Mouse (Mus musculus) urinary bladder, postnatal 10 days (tissue): Measurements from ENCODE around the gene Slc9a5.

Source experiments
- DNase-seq: peaks from one replicate; pipeline ENCODE4 v3.0.0; 2022; ENCODE audit warnings: low spot score

Slc9a5 gene

DNA sequence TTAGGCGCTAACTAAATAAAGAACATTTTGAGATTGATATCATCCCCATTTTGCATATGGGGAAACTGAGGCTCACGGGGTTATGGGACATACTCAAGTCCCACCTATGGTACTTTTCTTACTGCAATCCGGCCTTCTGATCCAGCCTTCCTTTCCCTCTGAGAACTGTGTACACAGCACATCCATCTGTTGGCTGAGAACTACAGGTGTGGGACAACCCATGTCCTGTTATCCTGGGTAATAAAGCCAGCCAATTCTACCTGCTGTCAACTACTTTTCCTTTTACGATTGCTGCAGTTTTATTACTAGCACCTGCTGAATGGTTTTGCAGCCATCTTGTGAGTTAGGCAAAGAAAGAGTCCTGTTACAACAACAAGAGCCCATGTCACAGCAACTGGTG is 5.9 kb downstream of the Slc9a5 start:
- DNase-seq = no peak

DNA sequence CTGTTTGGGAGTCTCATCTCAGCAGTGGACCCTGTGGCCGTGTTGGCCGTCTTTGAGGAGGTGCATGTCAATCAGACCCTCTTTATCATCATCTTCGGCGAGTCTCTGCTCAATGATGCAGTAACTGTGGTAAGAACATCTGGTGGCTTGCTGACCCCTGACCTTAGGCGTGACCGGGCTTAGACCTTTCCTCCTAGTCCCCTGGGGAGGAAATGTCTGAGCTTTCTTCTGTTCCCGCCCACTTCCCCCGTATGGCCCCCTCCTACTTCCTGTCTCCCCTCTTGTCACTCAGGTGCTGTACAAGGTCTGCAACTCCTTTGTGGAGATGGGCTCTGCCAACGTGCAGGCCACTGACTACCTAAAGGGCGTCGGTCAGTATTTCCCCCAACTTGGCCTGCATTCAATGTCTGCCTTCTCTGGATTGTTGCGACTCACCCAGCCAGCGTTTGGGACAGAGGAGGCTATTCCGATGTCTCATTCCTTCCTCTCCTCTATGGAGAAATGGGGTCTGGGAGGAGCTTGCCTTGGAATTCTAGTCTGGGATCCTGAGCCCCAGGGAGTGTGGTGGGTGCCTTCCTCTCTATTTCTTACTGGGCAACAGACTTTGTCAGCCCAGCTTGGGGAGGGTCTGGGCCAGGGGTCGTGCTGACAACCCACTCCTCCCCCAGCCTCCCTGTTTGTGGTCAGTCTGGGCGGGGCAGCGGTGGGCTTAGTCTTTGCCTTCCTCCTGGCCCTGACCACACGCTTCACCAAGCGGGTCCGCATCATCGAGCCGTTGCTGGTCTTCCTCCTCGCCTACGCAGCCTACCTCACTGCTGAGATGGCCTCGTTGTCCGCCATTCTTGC is 6.8 kb downstream of the Slc9a5 start:
- no peak for DNase-seq

DNA sequence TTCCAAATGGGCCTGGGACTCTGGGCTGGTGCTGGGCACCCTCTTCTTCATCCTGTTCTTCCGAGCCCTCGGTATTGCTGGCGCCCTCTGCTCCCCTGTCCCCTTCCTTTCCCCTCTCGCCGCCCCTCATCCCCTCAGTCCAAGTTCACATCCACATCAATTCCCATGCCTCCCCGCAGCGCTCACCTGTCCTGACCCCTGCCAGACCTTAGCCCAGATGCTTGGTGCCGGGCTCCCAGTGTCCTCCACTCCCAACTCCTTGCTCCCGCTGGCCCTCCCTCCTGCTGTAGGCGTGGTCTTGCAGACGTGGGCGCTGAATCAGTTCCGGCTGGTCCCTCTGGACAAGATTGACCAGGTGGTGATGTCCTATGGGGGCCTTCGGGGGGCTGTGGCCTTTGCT is 8.0 kb downstream of the Slc9a5 start:
- DNase-seq = no peak

DNA sequence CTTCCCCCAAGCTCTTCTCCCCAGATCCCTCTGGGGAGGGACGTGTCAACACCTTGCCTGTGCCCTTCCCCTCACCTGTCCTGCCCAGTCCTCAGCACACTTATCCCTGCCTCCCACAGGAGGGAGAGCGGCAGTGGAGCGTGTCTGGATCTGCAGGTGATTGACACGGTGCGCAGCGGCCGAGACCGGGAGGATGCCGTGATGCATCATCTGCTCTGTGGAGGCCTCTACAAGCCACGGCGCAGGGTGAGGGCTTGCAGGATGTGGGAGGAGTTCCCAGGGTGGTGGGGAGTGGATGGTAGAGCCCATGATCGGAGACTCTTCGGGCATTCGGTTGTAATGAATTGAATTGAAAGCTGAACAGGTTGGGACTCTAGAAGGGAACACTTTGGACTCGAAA is 10.6 kb downstream of the Slc9a5 start:
- no peak for DNase-seq

DNA sequence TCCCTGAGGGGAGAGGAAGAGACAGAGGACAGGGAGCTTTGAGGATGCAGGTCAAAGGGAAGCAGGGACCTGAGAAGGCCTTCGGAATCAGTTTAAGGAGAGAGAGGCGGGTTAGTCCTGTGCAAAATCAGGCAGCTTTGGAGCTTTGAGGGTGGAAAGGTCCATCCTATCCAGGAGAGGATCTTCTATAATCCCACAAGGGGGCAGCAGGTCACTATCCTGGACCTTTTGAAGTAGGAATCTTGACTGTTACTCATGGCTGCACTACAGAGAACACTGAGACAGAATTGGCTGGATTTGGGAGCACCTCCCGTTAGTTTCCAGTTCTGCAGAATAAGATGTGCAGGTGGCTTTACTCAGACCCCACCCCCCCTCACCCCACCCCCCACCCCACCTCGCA is 11.0 kb downstream of the Slc9a5 start:
- DNase-seq = no peak

DNA sequence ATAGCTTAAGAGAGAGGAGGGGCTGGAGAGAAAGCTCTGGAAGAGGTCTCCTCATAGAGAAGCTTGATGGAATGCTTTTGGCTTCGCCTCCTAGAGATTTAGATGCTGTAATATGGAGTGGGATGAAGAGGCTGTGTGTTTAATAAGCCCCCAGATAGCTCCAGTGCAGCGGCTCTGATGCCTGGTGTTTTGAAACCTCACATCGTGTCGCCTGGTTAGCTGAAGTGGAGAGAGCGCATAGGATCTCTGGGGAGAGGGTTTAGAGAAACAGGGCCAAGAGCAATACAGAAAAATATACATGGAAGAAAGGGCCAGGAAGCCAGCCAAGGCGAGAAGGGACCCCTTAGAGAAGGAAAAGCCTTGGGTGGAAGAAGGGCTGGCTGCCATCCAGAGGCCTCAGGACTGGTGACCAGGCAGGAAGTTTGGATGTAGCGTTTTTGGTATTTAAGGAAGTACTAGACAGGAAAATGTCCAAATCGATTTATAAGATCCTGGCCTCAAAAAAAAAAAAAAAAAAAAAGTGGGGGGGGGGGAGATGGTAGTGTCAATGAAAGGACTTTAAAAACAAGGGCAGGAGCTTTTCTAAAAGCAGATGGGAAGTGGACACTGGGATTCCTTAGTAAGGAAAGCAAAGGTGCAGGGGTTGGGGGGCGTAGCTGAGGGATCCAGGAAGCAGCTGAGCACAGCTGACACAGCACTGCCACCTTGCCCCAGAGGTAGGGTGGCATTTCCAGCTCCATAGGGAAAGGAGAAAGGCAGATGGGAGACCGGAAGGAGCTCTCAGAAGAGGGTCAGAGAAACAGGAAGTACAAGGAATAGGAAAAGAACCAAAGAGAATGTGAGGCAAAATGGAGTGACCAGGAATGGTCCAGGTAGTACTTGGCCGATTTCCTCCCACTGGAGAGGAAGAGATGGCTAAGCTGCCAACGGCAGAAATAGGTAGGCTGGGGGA is 13.4 kb downstream of the Slc9a5 start:
- DNase-seq = no peak

DNA sequence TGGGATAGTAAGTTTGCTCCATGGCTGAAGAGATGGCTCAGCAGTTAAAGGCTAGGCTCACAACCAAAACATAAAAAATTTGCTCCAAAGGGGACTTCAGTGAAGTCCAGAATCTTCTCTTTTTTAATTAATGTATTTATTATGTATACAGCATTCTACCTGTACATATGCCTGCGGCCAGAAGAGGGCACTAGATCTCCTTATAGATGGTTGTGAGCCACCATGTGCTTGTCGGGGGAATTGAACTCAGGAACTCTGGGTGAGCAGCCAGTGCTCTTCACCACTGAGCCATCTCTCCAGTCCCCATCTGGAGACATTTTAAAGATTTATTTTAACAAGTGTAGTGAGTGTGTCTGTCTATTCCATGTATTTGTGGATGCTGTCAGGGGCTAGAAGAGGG is 18.5 kb downstream of the Slc9a5 start:
- DNase-seq = no peak

DNA sequence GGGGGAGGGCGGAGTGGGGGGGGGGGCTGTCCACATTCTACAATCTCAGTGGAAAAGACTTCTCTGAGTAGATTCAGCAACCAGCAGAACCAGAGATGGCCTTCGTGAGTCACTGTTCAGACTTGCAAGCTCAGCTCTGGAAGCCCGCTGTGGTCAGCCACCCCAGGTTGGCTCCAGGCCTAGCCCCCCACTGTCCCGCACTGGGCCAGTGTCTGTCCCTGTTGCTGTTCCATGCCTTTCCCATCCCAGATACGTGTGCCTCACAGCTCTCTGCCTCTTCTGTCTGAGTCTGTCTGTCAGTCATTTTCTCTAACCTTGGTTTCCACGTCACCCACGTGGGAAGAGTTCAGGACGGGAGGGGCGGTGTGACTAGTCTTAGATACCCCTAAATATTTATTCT is 23.8 kb downstream of the Slc9a5 start:
- no peak for DNase-seq

DNA sequence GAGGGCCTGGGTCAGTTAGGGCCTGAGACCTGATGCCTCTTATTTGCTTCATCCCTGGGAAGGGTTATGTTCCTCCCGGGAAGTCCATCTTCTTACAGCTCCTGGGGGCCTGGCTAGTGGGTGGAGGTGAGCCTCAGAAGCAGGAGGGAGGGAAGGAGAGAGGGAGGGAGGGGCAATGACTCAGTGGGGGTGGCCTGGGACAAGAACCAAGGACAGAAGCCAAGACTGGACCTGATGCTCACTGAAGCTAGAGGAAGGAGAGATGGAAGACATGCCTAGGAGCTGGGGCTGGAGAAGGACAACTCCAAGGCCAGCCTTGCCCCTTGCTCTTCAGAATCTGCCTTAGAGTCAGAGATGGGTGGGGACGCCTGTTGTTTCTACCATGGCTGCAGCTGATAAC is 24.4 kb downstream of the Slc9a5 start, which contains the start of gene Plekhg4:
Plekhg4 (plus strand) TSS at position 243 of the 400 bp plus-strand sequence.
- no peak for DNase-seq

DNA sequence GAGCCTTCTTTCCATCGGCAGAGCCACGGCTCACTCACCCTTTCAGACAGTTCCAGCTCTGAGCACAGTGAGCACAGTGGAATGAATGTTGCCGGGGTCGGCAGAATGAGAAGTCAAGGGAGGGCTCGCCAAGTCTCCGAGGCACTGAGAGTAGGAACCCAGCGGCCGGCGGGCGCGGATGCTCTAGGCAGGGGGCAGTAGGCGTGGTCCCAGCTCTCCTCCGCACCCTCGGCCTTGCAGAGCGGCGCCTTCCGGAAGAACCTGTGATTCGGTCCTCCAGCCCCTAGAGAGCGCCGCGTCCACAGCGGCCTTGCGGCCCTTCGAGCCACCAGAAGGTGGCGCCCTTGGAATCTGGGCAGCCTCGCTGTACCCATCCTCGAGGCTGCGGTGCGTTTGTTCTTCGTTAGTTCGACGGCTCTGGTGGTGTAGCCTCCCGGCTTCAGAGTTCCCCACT is 25.9 kb downstream of the Slc9a5 start:
- no peak for DNase-seq

DNA sequence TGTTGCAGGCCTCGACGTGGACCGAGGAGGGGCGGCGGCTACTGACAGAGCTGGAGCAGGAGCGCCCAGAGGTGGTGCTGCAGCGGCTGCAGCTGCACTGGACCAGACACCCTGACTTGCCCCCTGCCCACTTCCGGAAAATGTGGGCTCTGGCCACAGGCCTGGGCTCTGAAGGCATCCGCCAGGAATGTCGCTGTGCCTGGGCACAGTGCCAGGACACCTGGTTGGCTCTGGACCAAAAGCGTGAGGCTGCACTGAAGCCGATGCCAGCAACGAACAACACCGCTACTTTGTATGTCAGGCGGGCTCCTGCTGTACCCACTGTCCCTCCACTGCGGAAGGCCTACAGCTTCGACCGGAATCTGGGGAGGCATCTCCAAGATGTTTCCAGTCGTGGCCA is 30.0 kb downstream of the Slc9a5 start:
- no peak for DNase-seq

DNA sequence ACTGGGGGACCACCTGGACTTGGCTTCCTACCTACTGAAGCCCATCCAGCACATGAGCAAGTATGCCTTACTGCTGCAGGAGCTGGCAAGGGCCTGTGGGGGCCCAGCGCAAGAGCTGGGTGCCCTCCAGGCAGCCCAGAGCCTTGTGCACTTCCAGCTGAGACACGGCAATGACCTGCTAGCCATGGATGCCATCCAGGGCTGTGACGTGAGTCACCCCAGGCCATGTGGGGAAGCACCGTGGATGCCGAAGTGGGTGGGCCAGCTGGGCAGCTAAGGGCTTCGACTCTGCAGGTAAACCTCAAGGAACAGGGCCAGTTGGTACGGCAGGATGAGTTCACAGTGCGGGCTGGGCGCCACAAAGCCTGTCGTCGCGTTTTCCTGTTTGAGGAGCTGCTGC is 31.7 kb downstream of the Slc9a5 start:
- DNase-seq = no peak

DNA sequence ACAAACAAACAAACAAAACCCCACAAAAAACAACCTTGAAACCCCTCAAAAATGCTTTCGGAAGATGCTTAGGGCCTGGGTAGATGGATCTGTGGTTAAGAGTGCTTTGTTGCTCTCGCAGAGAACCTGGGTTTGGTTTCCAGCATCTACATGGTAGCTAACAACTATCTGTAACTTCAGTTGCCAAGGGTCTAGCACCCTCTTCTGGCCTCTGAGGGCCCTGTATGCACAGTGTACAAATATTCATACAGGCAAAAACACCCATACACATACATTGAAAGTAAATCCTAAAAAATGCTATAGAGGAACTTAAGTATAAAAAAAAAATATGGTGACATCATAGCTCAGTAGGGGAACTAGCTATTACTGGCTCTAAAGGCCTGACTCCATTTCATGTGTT is 35.4 kb downstream of the Slc9a5 start:
- DNase-seq = no peak

DNA sequence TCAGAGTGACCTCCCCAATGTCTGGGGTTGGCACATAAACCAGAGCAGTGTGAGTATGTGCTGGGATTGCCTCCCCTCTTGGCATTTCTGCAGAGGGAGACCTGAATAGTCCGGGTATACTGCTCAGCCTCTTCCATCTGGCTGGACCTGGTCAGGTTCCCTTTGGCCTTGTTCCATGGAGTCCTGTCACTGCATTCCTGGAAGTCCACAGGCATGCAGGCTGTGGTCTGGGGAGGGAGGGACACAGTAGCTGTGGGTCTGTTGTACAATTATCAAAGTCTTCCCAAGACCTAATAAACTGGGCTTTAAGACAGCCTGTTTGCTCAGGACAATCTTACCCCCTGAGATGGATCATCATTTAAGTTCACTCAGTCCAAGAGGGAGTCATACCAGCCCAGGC is 38.5 kb downstream of the Slc9a5 start:
- DNase-seq = no peak

DNA sequence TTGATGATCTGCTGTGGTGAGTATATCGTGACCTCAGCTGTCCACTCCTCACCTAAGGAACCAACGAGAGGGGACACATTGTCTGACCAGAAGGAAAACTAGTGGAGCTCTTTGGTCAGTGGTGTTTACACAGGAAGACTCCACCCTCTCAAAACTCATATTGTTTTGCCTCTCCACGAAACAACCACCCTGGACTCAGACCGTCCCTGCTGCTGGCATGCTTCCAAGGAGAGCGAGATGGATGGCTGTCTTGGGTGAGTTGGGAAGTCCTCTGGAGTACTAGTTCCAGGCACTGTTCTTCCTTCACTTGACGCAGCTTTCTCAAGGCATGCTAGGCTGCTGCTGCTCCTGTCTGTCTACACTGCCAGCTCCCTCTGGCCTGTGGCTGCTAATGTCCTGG is 40.5 kb downstream of the Slc9a5 start:
- no peak for DNase-seq

DNA sequence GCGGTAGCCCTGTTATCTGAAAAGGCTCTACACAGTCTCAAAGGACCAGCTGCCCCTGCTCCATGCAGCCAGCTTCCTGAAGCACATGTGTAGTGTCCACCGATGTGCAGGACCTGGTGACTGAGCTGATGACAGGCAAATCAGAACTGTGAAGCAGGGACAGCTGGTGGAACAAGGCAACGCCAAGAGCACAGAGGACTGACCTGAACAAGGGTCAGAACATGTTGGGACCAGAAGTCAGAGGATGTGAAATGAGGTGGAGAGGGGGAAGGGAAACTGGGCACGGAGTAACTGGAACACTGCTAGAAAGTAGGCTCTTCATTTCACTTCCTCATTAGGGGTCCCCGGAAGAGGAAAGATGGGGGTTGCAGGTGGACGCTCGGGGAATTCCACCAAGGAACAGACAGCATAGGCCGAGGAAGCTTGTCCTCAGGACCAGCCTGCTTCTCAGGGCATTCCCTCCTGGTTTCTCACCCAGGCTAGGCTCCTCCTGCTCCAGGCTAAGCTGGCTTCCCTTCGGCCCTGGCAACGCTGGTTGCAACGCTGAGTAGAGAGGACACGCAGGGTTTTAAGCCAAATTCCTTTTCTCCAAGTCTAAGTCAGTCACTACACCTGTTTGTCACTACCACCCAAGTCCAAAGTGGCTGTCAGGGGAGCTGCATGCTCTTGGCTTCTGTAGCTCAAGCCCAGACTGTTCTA is 44.6 kb downstream of the Slc9a5 start:
- DNase-seq = no peak

DNA sequence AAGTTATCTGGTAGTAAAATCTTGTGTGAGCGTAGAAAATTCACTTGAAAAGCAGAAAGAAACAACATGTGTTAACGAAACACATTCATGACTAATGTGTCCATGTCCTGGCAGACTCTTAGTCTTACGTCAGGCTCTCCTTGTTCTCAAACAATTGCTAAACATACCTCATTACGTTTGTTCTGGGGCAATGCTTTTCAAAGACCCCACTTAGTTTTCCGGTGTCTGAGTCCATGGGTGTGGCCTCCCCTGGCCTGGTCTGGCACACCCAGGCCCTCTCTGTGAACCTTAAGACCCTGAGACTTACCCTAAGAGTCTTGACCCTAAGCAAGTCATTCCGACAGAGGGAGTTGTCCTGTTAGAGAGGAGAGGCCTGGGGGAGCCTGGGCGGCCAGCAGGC is 45.3 kb downstream of the Slc9a5 start:
- DNase-seq = no peak

DNA sequence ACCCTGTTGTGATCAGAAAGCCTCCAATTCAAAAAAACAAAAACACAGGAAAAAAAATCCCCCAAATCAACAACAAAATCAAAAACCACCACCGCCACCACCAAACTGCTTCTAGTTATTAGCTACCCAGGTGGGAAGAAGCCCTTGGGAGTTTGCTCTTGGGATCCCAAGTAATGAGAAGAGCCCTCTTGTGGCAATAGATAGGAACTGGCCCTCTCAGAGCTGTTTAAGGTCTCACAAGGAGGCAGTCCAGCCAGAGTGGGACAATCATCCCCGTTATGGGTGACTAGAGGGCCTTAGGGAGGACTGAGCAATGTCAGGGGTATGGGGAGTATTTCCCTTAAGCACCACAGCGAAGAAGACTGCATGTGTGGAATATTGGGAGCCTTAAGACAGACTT is 49.1 kb downstream of the Slc9a5 start:
- DNase-seq = no peak

DNA sequence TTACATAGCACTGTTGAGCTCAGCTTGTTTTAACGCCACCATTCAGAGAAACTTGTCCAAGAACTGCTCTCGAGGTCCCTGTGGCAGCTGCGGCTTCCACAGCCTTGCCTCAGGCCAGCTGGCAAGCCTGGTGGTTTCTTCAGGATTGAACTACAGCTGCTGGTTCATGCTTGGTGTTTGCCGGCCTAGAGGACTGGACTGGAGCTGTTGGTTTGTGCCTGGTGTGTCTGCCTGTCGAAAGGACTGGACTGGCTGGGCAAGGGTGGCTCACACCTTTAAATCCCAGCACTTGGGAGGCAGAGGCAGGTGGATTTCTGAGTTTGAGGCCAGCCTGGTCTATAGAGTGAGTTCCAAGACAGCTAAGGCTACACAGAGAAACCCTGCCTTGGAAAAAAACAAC is 51.4 kb downstream of the Slc9a5 start:
- DNase-seq = no peak

DNA sequence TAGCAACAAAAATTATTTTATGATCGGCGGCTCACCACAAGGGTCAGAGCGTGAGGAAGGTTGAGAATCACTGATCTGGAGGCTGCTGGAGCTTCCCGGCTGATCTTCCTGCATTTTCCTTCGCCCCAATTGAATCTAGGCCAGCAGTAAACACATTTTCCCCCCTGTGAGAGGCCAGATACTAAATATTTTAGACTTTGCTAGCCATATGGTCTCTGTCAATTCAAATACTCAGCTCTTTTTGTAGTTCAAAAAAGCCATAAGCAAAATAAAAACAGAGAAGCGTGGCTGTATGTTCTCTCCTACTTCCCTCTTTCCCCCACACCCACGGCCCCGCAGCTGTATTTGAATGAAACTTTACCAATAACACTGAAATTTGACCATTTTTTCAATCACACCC is 54.8 kb downstream of the Slc9a5 start:
- DNase-seq = no peak

DNA sequence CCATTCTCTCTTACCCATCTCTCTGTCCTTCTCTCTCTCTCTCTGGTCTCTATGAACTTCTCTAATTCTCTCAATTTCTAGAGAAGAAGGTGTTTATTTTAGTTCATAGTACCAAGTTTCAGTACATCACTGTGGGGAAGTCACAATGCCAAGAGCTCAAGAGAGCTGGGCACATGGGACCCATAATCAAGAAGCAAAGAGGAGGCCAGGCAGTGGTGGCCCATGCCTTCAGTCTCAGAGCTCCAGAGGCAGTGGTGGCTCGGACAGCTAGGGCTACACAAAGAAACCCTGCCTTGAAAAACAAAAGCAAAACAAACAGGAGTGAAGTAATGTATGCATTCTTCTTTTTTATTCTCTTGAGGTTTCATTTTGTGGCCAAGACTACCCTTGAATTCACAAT is 55.9 kb downstream of the Slc9a5 start:
- no peak for DNase-seq

DNA sequence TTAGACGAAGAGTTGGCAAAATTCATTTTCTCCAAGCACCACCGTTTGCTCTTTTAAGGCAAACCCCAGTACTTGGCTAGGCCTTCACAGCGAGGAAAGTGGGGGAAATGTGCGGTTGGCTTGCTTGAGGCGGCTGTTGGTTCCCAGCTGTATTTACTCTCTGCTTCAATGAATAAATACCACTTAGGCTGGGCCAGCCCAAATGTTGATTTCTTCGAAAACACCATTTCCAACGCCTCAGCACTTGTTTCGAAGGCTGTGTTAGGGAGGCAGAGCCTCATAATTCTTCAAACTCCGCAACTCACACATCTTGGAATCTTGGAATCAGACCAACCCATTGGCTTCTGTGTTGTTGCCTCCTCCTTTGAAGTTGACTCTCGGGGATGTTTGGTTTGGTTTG is 57.8 kb downstream of the Slc9a5 start:
- no peak for DNase-seq
